Mouse (Mus musculus): ENCODE measurements around the gene Plcl1.

Plcl1 gene

GRCm38 (mm10) chr1:55605450-55605849, 199.7 kb downstream of the Plcl1 start:
- no peak for DNase-seq (ENCODE audit: extremely low read depth, low read depth, low spot score)

- DNase-seq (ENCODE audit: extremely low read depth, low read depth, low spot score) = no peak
Measured at GRCm38 (mm10) chr1:55605956-55606355, 200.2 kb downstream of the Plcl1 start.

- no peak for DNase-seq (ENCODE audit: extremely low read depth, low read depth, low spot score)
Measured at GRCm38 (mm10) chr1:55606405-55606804, 200.7 kb downstream of the Plcl1 start.

- DNase-seq (ENCODE audit: extremely low read depth, low read depth, low spot score) = no peak
Measured at GRCm38 (mm10) chr1:55612759-55613328, 207.1 kb downstream of the Plcl1 start.

GRCm38 (mm10) chr1:55617857-55618256, 212.1 kb downstream of the Plcl1 start:
- DNase-seq (ENCODE audit: extremely low read depth, low read depth, low spot score) = no peak

- no peak for DNase-seq (ENCODE audit: extremely low read depth, low read depth, low spot score)
Measured at GRCm38 (mm10) chr1:55618617-55619286, 213.0 kb downstream of the Plcl1 start.

GRCm38 (mm10) chr1:55631496-55631895, 225.8 kb downstream of the Plcl1 start:
- no peak for DNase-seq (ENCODE audit: extremely low read depth, low read depth, low spot score)

- DNase-seq (ENCODE audit: extremely low read depth, low read depth, low spot score) = no peak
Measured at GRCm38 (mm10) chr1:55632024-55632423, 226.3 kb downstream of the Plcl1 start.

- no peak for DNase-seq (ENCODE audit: extremely low read depth, low read depth, low spot score)
Measured at GRCm38 (mm10) chr1:55633326-55633725, 227.6 kb downstream of the Plcl1 start.

GRCm38 (mm10) chr1:55659518-55660210, 253.9 kb downstream of the Plcl1 start:
- DNase-seq (ENCODE audit: extremely low read depth, low read depth, low spot score) = no peak

- no peak for DNase-seq (ENCODE audit: extremely low read depth, low read depth, low spot score)
Measured at GRCm38 (mm10) chr1:55661381-55661780, 255.7 kb downstream of the Plcl1 start.

GRCm38 (mm10) chr1:55665137-55665827, 259.6 kb downstream of the Plcl1 start:
- no peak for DNase-seq (ENCODE audit: extremely low read depth, low read depth, low spot score)

- DNase-seq (ENCODE audit: extremely low read depth, low read depth, low spot score) = no peak
Measured at GRCm38 (mm10) chr1:55665828-55666673, 260.3 kb downstream of the Plcl1 start.

GRCm38 (mm10) chr1:55666798-55667197, 261.1 kb downstream of the Plcl1 start:
- no peak for DNase-seq (ENCODE audit: extremely low read depth, low read depth, low spot score)

- DNase-seq (ENCODE audit: extremely low read depth, low read depth, low spot score) = no peak
Measured at GRCm38 (mm10) chr1:55668622-55669237, 263.0 kb downstream of the Plcl1 start.

- no peak for DNase-seq (ENCODE audit: extremely low read depth, low read depth, low spot score)
Measured at GRCm38 (mm10) chr1:55682676-55683075, 277.0 kb downstream of the Plcl1 start.

- DNase-seq (ENCODE audit: extremely low read depth, low read depth, low spot score) = no peak
Measured at GRCm38 (mm10) chr1:55686261-55686660, 280.5 kb downstream of the Plcl1 start.

- DNase-seq (ENCODE audit: extremely low read depth, low read depth, low spot score) = no peak
Measured at GRCm38 (mm10) chr1:55693636-55694220, 288.0 kb downstream of the Plcl1 start.

- no peak for DNase-seq (ENCODE audit: extremely low read depth, low read depth, low spot score)
Measured at GRCm38 (mm10) chr1:55696206-55696605, 290.5 kb downstream of the Plcl1 start.

- no peak for DNase-seq (ENCODE audit: extremely low read depth, low read depth, low spot score)
Measured at GRCm38 (mm10) chr1:55699393-55699970, 293.8 kb downstream of the Plcl1 start.
